Mouse (Mus musculus): ENCODE results near the gene Ints1.

DNA sequence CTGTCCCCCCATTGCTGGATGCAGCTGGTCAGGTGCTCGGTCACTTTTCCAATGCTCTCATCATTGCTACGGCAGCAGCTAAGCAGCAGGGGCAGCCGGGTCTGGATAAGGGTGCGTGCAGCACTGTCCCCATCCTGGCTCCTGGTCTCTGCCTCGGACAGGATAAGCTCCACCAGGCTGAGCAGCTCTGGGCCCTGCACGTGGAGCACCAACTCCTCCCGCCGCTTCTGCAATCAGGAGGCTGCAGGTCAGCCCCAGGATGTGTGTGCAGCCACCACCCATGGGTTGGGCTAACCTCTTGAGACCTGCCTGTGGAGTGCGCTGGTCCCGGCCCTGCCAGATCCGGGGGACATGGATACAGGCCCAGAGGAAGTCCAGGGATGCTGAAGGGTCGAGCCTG is 19.3 kb downstream of the Ints1 start:
- no peak for TF ChIP-seq CTCF (IDR thresholded peaks at IDR 0.05; ENCODE audit: low read depth, low read length)
- no peak for TF ChIP-seq POLR2AphosphoS5 (IDR thresholded peaks at IDR 0.05; ENCODE audit: insufficient replicate concordance, low read depth, low read length)
- TF ChIP-seq GATA1 (IDR thresholded peaks at IDR 0.05; ENCODE audit: borderline replicate concordance, low read length) = no peak
- no peak for TF ChIP-seq GATA2 (IDR thresholded peaks at IDR 0.05; ENCODE audit: borderline replicate concordance, low read depth, low read length)
- TF ChIP-seq TAL1 (conservative IDR thresholded peaks at IDR 0.05; ENCODE audit: low read depth, low read length) = no peak
